Mouse (Mus musculus) c-Kit-negative CD71-positive TER-119-positive erythroid progenitor cells, embryonic 14.5 days (primary cell): ENCODE data around the gene Ccdc149.

Experiments used
- DNase-seq: peaks from one replicate; pipeline ENCODE4 v3.0.0-alpha.2; 2013; ENCODE audit warnings: low read depth, low spot score

The Ccdc149 gene

DNA sequence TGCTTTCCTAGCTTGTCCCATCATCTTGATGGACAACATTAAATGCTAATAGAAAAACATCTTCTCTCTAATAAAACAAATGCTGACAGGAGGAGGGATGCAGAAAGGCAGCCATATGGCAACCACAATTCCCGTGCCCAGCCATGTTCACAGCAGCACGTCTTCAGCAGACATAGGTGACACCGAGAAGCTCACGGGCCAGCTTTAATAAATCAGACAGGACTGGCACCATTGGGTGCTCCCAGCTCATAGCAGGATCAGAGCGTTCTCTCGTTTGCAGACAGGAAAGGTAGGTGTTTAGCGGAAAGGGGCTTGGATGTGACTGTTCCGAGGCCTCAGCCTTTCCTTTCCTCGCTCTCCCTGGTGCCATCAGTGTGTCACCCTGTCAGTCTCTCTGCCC, 95.5 kb downstream of the Ccdc149 start:
- DNase-seq = no peak

DNA sequence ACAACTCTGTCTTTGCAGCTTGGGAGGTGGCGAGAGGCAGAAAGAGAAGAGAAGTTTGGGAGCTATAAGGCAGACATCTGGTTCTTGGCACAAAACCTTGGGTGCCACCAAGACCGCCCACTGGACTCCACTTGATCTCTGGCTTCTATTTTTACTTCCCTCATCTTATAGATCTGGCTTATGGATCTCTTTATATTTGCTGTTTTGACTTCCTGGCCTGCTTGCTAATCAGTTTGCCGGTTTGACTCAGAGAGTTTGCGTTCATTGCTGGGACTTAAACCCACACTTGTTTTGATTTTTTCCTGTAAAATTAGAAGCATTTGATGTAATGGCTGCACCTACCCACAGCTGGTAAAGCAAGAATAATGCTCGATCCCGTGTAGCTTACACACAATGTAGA, 100.4 kb downstream of the Ccdc149 start:
- DNase-seq = no peak

DNA sequence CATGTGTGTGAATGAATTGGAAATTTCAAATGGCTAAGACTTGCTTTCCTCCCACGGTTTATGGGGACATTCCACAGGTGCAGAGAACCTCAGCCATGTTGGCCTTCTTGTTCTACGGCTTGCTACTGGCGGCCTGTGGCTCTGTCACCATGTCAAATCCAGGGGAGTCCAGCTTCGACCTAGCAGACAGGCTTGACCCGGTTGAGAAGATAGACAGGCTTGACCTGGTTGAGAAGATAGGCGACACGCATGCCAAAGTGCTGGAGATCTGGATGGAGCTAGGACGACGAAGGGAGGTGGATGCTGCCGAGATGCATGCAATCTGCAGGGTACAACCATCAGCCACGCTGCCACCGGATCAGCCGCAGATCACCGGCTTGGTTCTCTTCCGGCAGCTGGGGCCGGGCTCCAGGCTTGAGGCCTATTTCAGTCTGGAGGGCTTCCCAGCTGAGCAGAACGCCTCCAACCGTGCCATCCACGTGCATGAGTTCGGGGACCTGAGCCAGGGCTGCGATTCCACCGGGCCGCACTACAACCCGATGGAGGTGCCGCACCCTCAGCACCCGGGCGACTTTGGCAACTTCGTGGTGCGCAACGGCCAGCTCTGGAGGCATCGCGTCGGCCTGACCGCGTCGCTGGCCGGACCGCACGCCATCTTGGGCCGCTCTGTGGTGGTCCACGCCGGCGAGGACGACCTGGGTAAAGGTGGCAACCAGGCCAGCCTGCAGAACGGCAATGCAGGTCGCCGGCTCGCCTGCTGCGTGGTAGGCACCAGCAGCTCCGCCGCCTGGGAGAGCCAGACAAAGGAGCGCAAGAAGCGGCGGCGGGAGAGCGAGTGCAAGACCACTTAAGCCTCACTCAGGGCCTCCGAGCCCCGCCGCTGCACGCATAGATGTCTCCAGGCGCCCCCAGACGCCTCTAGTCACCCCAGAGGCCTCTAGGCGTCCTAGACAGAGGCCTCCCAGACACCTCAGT, 103.2 kb downstream of the Ccdc149 start:
- DNase-seq = no peak

DNA sequence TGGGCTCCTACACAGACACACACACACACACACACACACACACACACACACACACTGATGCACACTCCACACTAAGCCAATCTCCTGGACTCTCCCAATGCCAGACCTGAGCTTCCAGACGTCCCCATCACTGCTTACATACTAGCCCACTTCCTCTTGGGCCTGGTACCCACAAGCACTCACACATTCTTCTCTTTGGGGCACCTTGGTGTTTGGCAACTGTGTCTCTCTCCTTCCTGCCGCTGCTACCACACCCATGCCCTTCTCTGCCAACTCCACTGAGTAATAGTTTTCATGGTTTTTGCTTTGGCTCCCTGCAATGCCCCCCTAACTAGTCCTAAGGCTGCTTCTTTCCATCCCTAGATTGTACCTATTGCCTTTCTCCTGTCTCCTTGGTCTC, 104.7 kb downstream of the Ccdc149 start:
- no peak for DNase-seq

DNA sequence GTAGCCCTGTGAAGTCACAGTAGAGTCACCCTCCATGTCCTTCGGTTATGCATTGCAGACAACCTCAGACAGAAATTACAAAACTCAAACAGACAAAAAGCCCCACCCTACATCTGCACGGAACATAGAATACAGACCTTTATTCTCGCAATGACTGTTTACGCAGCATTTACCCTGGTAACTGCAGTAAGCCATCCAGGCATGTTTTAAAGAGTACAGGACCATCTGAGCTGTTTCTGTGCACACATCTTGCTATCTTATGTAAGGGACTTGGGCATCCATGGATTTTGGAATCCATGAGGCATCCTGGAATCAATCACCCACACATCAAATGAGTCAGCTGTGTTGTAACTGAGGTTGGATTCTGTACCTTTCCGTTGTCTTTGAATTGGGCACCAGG, 105.4 kb downstream of the Ccdc149 start:
- DNase-seq = no peak

DNA sequence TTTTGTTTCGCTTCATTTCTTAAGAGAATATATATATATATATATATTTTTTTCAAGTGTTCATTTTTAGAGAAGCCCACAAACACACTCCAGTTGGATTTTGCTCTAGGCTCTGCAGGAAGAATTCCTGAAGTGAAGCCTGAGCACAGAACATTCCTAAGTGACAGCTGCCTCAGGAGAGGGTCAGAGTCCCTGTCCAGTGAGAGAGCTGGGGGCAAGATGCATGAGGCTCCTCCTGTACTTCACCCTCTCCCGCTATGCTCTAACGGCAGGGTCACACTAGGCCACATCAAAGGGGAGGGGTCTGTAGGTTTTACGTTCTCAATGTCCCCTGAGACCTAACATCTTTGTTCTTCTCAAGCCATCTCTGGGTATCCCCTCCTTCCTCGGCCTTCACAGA, 106.8 kb downstream of the Ccdc149 start:
- DNase-seq = no peak

DNA sequence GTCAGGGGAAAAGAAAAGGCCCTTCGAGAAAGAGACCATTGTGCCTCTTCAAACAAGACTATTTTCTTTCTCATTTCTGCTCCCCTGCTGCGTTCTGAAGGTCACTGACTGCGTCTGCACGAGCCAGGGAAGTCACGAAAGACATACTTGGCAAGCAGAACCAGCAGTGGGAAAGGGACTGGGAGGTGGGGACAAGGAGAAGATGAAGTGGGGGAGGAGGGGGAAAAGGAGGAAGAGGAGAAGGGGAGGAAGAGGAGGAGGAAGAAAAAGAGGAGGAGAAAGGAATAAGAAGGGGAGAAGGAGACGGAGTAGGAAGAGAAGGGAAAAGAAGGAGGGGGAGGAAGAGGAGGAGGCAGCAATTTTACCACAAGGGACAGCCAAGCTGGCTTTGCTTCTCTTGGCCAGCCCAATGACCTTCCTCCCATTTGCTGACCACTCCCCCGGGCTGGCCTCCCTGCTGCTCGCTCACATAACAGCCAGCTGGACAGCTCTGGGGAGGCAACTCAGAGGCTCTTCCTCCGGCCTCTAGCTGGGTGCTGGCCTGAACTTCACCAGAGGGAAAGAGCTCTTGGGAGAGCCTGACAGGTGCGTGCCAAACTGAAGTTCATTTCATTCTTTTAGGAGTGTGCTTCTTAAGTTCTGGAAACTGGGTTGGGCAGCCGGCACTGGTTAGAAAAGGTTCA, 107.7 kb downstream of the Ccdc149 start, which contains the start of gene Sod3:
TSS of gene Sod3 (plus strand) at position 324 of the 683 bp plus-strand sequence.
- no peak for DNase-seq

DNA sequence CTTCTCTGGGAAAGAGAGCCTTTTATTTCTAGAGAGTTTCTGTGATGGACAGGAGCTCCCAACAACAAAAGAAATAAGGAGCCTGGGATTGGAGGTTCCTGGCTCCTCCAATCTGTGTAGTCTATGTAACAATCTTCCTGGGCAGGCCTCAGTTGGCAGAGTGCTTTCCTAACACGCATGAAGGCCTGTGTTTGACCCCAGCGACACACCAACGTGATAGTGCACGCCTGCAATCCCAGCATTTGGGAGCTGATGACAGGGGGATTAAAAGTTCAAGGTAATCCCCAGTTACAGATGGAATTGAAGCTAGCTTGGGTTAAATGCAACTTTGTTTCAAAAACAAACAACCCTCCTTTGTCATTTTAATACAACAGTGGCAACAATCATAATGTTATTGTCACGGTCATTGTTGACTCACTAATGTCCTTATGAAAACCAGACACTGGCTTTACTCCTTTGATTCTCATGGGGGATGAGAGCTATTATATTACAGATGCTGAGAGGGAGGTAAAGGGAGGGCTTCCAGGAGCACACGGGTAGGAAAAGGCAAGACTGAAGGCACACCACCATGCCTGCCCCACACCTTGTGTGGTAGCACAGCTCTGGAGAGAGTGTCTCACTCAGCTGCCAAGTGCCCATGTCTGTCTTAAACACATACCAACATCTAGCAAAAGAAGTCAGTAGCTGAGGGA, 108.4 kb downstream of the Ccdc149 start:
- DNase-seq = no peak

DNA sequence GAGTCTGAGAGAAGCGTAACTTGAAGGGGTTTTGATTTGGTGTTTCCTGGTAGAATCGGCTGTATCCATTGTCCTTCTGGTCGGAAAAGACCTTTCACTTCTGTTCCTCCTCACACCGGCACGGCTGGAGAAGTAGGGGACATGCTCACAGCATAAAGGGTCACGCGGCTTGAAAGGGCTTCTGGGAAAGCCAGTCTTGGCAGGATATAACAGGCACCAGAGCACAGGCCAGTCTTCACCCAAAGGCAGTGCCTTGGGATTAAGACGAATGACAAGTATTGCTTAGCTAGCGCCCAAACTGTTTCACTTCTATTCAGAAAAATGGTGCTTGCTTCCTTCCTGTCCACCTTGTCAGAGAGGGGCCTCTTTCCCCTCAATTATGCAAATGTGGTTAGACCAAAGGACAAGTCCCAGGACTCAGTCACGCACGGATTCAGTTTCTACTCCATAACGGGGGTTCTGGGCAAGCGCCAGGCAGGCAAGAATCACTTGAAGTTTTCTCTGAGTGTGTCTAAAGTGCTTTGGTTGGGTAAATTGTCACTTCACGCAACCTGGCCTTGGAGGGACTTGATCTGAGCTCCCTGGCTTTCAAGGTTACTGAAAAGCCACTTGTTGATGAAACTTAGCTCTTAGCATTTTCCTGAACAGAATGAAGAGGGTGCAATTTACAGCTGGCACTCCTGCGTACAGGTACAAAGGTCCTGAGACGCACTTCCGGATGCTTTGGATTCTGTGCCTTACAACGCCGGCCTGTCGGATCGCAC, 110.9 kb downstream of the Ccdc149 start:
- DNase-seq = no peak

DNA sequence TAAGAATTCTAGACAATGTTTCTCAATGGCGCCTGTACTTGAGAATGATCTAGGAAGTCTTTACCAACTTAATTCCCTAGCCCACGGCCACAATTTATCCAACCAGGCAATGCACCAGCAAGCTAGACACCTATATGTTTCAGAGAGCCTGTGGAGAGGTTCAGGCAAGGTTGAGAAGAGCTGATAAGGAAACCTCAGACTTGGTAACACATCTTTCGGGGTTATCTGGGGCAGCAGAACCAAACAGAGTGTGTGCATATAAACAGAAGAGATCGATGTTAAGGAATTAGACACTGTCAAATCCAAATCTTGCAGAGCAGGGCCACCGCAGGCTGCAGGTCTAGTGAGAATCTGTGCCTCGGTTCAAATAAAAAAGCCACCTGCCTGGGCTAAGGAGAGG, 113.2 kb downstream of the Ccdc149 start:
- no peak for DNase-seq

DNA sequence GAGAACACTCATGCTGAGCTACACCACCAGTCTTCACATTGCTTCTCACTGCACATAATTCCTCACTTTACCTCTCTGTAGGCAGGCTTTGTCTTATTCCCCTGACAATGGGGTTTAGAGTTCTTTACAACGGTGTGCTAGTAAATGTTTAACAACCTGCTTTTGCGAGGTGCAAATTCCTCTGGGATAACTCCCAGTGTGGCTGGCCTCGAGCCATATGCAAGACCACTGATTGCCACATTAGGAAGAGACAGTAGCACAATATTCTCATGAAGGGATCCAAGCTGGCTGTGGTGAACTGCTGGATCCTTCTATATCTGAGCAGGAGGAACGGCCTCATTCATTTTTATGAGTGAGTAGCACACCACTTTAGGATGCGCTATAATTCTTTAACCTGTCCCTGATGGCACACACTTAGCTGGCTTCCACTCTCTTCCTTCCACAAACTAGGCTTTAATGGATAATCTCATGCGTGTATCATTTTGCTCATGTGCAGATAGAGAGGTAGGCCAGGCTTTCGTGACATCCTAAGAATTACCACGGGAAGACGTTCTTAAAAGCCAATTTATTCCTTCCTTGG, 114.1 kb downstream of the Ccdc149 start:
- no peak for DNase-seq

DNA sequence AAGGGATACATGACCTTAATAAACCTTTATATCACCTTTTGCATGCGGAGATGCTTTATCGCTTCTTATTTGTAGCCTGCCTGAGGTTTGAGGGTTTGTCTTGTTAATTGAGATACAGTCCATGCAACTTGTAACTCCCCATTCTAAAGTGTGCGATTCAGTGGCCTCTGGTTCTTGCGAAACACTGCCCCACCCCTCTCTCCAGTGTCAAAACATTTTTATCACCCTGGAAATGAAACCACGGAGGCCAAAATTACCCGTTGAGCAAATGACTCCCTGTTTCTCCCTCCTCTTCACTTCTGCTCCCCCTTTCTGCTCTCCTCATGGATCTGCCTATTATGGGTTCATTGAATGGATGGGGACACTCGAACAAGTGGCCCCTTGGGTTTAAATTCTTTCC, 115.7 kb downstream of the Ccdc149 start:
- DNase-seq = no peak

DNA sequence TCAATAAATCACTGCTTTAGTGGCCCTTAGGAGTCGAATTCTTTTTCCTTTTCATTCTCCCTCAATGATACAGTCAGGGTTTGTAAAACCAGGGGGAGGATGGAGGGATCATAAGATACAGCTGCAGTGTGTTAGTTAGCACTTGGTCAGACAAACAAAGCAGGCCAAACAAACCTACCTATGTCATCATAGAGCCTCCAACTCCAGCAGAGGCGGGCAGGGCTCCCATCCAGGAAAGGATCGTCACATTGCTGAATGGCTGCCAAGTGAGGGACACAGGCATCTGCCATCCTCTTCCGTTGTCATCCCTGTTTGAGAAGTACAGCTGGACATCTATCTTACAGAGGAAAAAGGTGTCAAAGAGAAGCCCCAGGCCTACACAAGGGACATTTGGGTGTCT, 116.9 kb downstream of the Ccdc149 start:
- no peak for DNase-seq

DNA sequence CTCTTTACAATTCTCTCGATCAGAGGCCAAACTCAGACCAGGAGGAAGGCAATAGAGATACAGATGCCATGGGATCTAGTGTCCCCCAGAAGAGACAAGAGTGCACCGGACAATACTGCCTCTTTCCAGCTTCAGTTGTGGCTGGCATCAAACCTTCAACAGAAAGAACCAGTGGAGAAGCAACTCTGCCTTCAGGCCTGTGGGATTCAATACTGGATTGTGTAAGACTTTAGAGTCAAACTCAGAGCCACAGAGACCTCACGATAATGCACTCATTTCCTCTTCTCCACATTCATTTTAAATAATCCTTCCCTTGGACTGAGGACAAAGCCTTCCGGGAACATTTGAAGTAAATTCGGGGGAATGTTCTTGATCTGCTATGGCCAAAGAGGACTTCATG, 118.6 kb downstream of the Ccdc149 start:
- DNase-seq = no peak

DNA sequence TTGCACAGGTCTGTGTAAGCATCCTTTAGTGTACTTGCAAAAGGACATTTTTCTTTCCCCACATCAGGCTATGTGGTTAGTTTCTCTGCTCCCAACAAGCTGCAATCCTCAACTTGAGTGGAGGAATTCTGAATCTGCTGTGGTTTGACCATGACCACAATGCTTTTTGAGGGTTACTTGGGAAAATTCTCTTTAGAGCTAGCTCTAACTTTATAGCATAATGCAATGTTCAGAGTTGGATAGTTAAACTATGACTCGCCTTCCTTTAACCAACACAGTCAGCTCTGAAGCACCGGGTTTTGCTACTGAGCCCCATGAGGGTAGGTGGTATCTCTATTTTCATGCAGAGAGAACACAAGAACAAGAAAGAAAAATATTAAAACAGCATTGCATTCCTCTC, 119.8 kb downstream of the Ccdc149 start:
- DNase-seq = no peak

DNA sequence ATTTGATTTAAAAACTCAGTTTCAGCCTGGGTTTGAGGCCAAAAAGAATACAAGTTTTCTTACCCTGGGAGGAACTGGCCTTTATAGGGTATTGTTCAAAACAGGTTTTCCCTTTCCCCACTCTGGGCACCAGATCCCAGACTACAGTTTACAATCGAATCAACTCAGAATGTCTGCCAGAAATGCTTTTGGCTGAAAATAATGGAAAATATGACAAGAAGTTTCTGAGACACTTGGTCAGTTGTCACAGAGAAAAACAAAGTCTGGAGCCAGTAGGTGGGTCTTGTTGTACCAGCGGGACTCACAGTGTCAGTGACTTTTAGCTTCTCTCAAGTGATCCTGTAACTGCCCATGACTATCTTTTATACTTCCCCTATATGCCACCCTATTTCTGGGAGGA, 120.9 kb downstream of the Ccdc149 start:
- no peak for DNase-seq

DNA sequence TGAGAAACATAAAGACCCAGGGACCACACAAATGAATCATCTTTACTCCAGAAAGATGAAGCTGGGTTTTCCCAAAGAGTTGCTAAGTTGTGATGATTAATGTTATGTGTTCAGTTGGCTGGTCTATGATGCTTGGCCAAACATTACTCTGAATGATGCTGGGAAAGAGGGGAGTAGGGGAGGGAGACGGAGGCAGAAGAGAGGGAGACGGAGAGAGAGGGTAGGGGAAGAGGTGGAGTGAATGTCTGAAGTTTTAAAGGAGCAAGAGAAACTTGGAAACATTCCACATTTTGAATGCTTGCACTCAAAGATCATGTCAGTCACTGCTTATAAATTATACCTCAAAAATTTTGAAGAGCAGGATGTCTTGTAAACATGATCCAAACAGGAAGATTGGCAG, 124.4 kb downstream of the Ccdc149 start:
- DNase-seq = no peak

DNA sequence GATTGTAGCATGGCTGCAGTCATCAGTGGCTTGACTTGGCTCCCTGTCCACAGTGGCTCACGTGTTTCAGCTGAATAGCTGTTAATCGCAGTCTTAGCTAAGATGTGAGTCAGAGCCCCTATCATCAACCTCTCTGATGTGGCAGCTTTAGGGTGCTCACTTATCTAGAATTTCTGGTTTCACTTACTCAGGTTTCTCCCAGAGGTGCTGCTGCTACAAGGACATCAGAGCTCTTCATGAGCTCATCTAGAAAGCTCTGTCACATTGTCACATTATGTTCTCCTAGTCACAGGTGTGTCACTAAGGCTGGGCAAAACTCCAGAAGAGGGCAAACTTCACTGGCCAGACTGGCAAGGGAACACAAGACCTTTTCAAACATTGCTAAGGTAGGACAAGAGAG, 132.2 kb downstream of the Ccdc149 start:
- no peak for DNase-seq

DNA sequence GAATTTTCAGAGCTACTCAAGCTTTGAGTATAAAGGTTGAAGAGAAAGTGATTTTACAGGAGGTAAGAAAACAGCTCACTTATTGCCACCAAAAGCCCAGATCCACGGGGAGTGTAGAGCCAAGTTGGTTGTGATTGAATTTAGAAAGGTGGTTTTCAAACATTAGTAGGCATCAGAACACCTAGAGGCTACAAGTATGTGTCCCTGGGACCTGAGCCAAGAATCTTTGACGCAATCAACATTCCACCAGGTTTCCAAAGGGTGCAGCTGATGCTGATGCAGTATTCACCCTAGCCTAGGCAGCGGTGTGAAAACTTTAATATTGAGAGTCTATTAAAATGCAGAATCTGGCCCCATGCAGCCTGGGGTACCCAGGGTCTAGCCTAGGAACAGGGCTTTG, 135.7 kb downstream of the Ccdc149 start:
- DNase-seq = no peak

DNA sequence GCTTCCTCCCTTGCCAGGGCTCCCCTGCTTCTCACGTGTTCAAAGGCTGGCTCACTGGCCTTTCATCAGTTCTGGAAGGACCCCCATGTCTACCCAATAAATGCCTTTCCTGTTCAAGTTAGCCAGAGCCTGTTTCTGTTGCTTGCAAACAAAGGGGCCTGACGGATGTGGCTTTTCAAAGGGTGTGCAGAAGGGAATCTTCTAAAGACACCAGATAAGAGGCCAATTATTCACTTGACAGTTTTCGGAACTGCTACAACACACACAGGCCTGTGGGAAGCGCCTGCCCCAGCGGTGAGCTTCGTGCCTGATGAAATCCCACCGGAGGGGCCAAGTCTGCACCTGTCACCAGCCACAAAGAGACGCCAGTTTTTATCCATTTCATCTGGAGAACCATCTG, 139.2 kb downstream of the Ccdc149 start:
- no peak for DNase-seq
